Mouse (Mus musculus): Measurements from ENCODE around the gene Lrsam1. TPM values are rescaled to one million over a fixed set of nuclear protein-coding genes. Genes with fewer than 3 reads are reported as not detected.

The Lrsam1 gene
- total RNA-seq, 2 experiments from 2014 or later, result 38.7 to 44.6 TPM

DNA sequence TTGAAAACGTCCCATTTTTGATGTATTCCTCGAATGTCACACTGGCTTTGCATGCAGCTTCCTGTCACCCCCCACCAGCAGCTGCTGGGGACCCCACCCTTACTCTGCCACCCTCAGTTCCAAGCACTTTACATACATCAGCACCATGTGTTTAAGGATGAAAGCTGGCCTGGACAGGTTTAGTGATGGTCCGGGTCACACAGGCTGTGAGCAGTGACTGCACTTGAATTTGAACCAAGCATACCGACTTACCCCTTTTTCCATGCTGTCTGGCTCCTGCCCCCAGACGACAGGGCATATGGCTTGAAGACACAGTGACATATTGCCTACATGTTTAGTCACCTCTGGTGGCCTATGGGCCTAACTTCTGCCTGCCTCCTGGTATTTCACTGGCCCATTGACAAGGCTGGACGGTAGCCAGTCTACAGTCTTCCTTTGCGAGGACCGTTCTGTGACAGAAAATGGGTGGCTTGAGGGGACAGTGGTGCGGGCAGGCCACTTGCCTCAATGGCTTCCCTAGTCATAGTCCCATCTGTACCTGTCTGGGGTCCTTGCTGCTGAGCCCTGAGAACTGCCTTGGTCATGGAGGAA lies 6.7 kb upstream of the Lrsam1 start:
- DNase-seq (ENCODE audit: low spot score in 2 of 2), result no peak

DNA sequence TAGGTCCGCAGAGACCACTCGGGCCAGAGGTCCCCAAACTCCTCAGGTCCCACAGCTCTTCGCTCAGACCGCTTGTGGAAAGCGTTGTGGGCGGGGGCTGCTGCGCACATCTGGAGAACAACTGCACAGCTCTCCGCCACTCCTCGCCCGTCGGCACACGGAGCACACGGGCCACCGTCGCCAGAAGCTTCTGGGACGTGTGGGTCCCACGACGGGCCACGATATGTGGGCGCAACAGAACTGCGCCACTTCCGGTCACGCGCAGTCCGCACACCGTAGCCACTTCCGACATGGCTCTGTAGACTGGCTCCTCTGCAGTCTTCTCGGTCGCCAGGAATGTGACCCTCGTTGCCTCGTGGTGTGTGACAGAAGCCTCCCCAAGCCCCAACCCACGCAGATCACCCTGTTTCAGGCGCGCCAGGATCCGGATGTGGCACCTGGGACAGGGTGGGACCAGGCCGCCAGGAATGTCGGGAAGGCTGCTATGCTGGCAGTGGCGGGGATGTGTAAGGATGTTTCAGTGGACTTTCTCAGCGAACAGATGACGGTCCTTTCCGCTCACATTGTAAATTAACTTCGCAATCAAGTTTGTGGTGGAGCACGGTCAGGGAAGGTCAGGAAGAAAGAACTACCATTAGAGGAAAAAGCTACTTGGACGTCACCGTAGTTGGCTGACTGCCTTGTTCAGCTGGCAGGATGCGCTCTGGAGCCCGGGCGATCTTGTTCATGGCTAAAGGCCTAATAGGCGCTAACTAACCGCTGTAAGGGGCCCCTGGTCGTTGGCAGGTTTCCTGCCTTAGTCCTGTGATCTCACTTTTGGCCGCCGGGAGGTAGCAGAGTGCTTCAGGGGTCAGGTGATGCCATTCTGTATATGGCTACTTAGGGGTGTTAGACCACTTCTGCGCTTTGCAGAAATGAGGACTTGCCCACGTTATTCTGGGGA lies 5.5 kb upstream of the Lrsam1 start:
- peak; percentile 82 to 90 for DNase-seq (ENCODE audit: low spot score in 2 of 2)

DNA sequence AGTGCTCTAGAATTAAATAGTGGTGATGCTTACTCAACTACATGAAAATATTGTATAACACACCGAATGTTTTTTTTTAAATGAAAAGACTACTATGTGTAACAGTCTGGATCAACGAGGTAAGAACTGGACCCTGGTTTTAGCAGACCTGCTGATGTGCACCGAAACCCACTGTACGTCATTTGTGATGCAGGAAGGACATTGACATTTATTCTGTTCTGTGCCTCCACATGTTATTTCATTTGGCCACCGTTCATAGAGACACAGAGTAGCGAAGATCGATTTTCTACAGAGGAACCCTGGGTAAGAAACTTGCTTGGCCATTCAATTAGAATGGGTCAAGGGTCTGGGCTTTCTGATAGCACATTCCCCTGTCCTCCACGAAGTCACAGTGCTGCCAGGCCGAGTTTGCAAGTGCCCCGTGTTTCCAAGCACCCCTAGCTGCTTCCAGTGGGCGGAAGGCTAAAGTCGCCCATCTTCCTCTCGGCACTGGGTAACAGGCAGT lies 4.8 kb upstream of the Lrsam1 start:
- no peak for DNase-seq (ENCODE audit: low spot score in 2 of 2)

DNA sequence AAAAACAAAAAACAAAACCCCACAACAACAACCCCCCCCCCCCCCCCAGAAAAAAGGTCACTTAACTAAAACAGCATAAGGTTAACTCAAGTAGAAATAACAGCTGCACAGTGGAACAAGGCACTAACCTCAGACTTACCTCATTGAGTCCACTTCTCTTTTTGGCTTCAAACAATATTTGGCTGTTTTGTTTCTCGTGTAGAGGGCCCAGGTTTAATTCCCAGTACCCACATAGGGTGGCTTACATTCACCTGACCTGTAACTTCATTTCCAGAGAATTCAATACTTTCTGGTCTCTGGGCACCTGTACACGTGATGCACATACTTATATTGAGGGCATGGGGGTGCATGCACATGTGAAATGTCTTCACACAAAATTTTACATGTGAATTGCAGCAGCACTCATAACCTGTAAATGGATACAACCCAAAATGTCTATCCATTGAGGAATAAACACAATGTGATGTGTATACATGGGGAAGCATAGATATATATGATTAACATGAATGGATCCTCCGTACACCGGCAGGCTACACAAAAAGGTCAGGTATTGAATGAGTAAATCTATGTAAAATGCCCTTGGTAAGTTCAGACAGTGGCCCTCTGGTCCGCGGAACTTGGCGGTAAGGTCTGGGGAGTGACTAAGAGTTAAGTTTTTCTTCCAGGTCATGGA lies 4.2 kb upstream of the Lrsam1 start:
- DNase-seq (ENCODE audit: low spot score in 2 of 2), result no peak

DNA sequence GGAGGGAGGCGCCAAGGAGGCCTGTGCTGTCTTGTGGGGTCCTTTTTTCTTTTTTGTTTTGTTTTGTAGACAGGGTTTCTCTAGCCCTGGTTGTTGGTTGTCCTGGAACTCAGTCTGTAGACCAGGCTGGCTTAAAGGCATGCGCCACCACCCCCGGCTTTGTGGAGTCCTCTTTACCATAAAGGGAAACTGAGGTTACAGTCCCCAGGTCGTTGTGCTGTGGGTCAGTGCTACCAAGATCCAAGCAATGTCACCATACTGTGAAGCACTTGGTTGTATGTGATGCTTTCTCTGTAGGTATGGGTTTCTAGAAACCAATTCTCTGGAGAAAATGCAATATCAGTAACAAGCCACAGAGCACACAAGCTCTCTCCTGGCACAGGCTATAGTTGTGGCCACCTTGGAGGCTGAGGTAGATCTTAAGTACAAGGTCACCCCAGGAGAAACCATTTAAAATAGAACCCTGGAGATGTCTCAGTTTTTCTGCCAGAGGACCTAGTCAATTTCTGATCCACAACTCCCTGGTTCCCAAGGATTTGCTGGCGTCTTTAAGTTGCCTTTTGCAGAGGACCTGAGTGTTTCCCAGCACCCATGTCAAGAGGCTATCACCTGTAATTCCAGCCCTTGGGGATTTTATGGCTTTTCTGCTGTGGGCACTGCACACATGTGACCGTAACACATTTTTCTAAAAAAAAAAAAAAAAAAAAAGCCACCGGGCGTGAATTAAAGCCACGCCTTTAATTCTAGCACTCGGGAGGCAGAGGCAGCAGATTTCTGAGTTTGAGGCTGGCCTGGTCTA lies 3.4 kb upstream of the Lrsam1 start:
- DNase-seq (ENCODE audit: low spot score in 2 of 2), result no peak

DNA sequence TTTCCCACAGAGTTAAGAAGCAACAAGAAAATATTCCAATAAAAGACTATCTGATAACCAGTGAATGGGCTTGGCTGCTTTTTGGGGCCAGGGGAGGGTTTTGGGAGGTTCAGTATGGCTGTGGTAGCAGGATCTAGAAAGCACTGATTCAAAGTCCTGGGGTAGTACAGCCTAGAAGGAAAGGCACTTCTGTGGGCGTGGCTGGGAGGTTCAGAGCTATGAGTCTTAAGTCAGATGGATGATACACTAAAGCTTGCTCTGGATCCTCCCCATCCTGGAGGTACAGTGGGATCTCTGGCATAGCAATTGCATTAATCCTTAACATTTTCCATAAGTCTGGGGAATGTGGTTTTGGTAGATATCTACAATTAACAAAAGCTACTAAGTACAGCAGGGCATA lies 2.6 kb upstream of the Lrsam1 start:
- DNase-seq (ENCODE audit: low spot score in 2 of 2), result no peak

DNA sequence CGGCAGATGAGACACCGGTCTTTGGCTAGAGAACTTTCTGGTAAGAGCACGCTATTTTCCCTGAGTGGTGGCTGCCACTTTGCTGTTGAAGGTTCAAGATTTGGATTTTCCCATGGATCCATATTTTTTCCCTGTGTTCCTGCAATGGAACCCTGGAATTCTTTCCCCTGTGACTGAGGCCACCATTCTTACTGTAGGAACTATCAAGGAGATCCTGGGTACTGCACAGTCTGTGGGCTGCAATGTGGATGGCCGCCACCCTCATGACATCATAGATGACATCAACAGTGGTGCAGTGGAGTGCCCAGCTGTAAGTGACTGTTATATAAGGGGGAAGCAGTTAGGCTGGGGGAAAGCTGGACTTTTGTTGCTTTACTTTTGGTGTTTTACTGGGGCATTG lies 2.1 kb upstream of the Lrsam1 start:
- DNase-seq (ENCODE audit: low spot score in 2 of 2), result no peak

DNA sequence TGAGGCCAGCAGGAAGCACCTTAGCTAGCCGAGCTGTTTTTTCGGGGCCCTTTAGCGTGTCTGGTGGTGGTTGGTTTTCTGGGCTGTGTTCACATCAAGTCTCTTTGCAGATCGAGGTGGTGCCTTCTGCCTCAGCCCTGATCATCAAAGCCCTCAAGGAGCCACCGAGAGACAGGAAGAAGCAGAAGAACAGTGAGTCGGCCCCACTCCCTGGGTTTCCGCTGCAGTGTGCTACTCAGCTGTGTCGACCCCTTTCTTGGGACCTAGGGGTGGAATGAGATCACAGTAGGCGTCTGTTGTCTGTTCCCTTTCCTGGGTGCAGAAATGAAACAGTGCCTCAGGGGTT lies 1.4 kb upstream of the Lrsam1 start:
- no peak for DNase-seq (ENCODE audit: low spot score in 2 of 2)

DNA sequence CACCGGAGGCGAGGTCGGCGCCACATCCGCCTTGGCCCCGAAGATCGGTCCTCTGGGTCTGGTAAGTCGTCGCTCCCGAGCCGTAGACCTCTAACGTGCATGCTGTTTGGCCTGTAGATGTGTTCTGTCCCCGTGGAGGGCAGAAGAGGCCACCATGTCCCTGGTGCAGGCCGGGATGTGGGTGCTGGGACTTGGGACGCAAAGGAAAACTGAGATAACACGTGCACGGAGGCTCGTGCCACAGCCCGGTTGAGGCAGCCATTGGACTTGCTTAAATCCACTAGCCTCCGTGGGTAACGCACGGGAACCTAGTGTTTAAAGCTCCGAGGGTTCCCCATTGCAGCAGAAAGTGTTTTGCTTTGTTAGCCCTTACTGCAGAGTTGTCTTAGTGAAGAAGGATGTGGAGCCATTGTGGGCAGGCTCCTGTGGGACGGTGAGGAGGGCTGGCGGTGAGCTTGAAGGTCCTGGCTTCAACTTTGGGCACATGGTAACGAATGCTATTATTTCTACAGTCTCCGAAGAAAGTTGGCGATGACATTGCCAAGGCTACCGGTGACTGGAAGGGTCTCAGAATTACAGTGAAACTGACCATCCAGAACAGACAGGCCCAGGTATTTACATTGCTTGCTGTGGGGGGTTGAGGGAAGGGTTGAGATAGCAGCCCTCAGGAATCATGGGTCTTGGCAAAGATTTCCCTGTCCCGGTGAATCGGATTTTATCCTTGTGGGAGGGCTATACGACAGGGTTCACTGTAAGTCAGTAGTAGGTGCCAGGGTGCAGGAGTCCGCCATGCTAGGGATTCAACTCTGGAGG lies 854 bp upstream of the Lrsam1 start:
- no peak for DNase-seq (ENCODE audit: low spot score in 2 of 2)

DNA sequence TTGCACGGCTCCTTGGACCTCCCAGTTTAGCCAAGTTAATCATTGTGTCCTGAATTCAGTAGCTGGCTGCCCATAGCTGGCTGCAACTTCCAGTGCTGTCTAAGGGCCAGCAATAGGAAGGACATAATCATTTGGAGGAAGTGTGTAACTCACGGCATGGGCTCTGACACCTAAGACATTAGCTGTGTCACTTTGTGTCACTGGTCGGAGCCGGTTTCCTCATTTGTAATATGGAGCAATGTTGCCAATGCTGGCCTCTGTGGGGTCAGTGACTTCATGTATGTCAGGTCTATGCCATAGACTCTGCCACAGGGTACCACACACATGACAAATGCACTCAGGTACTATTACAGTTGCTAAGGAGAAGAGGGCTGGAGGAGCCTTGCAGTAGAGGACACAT lies 1.1 kb downstream of the Lrsam1 start:
- no peak for DNase-seq (ENCODE audit: low spot score in 2 of 2)

DNA sequence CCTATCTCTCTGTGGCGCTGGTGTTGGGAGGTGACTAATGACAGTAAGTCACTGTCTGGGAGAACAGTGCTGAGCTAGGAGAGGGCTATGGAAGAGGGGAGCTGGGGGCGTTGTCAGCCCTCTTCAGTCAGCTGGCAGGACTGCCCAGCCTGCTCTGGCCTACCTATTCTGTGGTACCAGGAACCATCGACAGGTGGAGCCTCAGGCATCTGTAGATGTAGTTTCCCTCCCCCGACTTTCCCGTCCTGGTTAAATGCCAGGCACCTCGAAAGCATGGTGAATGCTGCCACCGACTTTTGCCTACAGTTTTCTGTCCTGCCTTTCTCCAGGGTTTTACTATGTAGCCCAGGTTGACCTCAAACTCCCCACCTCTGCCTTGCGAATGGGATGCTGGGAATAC lies 4.1 kb downstream of the Lrsam1 start:
- peak; percentile 48 to 57 for DNase-seq (ENCODE audit: low spot score in 2 of 2)

DNA sequence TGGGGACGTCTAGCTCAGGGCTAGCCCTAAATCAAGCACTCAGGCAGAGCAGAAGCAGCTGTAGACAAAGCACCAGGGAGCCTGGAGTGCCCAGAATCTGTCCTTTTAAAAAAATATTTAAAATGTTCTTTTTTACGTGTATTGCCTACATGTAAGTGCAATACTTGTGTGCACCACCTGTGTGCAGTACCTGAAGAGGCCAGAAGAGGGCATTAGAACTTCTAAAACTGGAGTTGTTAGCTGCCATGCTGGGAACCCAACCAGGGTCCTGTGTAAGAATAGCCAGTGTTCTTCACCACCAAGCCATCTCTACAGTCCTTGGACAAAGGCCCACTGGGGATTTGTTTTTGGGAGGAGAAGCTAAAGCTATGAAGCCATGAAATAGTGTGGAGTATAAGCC lies 6.8 kb downstream of the Lrsam1 start:
- no peak for DNase-seq (ENCODE audit: low spot score in 2 of 2)

DNA sequence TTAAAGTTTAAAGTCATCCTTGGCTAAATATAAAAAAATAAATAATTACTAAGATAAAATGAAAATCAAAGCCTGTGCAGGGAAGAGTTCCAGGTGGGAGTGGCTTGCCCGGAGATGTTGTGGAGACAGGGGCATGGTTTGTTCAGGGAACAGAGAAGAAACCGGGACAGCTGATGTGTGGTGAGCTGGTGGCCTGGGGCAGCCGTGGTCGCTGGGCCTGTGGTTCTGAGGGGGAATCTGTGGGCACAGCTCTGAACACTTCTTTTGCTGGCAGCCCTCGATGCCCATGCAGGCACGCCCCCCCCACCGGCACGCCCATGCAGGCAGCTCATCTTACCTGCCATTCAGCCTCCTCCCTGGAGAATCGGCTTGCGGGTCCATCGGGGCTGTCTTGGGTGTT lies 14.0 kb downstream of the Lrsam1 start:
- DNase-seq (ENCODE audit: low spot score in 2 of 2), result no peak

DNA sequence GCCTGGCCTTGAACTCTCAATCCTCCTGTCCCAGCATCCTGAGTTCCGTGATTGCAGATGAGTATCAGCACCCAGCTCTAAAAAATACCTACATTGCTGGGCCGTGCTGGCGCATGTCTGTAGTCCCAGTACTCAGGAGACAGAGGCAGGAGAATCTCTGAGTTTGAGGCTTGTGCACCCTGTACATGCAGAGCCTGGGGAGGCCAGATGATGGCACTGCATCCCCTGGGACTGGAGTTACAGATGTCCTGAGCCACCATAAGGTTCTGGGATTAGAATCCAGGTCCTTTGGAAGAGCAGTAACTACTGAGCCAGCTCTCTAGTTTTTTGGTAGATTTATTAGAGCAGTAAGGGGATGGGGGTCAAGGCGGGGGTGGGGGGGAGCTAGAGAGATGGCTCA lies 20.9 kb downstream of the Lrsam1 start:
- no peak for DNase-seq (ENCODE audit: low spot score in 2 of 2)

DNA sequence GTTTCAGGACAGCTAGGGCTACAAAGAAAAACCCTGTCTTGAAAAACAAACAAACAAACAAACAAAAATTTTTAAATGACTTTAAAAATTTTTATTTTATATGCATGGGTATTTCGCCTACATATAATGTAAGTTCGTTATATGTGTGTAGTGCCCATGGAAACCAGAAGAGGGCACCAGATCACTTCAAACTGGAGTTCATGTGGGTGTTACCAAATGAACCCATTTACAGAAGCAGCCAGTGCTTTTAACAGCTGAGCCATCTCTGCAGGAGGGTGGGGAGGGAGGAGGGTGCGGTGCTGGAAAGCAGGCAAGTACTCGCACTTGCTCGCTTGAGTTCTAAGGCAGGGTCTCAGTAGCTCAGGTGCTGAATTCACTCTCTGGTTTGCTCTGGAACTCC lies 22.0 kb downstream of the Lrsam1 start:
- peak in 1 of 2 experiments; percentile 54 for DNase-seq (ENCODE audit: low spot score in 2 of 2)

DNA sequence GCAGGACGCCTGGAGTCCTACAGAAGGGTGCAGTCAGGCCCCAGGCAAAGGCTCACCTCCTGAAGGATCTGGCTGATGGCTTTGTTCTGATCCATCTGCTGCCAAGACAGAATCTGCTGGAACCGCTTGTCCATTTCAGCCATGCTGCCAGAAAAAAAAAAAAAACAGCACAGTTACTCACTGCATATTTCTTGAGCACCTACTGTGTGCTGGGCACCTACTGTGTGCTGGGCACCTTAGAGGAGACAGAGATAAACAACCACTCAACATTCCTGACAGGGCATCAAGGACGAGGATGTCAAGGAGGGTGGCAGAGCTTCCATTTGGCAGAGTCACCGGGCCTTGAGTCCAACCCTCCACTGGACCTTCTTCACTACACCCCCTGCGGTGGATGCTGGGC lies 22.7 kb downstream of the Lrsam1 start:
- DNase-seq (ENCODE audit: low spot score in 2 of 2), result no peak

DNA sequence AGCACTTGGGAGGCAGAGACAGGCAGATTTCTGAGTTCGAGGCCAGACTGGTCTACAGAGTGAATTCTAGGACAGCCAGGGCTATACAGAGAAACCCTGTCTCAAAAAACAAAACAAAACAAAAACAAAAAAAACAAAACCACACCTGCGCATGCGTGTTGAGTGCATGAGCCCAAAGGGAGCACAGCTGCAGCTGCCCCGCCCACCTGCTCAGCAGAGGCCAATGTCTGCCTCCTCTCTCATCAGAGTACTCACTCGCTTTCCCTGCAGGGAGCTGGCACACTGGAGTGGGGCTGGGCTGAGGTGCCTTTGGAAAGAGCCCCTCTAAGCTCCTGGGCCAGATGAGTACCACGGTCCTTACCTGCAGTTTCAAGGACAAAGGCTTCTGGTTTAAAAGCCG lies 29.7 kb downstream of the Lrsam1 start:
- no peak for DNase-seq (ENCODE audit: low spot score in 2 of 2)

DNA sequence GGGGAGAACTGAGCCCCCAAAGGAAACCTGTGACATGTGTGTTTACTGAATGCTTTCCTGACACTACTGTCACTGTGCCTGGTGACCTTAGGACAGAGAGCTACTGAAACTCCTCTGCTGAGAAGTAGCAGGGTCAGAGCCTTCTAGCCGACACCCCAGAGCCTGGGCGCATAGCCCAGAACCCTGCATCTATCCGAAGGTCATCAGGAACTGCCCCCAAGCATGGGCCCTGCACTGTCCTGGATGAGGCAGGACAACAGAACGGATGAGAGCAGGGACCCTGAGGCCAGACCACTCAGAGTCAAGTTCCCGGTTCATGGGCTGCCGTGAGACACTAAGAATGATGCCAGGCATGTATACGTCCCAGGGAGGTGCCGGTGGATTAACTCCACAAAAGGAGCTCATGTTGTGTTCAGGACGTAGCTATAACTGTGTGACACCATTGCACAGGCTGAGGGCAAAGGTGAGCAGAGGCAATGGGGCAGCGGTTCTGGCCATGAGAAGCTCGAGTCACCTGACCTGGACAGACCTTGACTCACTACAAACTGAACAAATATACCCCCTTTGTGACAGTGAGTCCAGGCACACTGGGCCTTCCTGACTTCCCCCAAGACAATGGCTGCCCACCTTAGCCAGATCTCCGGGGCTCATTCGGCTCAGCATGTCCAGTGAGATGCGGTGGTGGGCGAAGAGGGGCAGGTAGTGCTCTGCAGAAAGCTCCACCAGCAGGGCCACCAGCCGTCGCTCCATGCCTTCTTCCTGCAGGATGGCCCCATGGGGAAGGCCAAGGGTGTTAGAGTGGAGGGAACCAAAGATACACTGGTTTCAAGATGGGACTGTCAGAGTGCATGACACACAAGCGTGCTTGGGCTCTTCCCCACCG lies 32.2 kb downstream of the Lrsam1 start:
- no peak for DNase-seq (ENCODE audit: low spot score in 2 of 2)

DNA sequence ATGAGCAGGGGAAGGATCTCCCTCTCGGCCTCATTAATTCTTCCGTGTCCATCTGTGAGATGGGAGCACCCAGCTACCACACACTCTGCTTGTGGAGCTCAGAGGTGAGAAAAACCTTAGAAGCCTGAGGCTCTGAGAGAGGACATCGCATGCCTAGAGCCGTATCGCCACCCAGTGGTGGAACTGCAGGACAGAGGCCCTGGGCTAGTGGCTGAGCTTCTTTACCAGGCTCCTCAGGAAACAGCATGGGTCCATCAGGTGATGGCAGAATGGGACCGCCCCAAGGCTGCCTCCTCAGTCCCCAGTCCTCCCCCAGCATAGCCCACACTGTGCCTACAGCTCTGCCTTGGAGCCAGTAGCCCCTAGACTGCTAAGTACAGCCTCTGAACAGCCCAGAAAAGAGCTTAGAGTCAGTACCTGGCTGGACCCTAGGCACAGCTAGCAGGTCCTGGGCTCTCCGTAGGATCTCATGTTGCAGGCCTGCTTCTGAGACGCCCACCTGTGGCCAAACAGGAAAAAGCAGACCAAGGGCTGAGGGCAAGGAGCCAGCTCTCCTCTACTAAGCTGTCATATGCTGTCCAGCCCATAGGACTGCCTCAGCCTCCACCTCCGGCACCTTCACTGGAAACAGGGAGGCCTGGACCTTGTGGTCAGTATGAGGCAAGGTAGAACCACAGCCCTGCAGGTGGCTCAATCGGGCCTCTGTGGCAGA lies 33.0 kb downstream of the Lrsam1 start:
- peak; percentile 81 to 83 for DNase-seq (ENCODE audit: low spot score in 2 of 2)
